Mouse (Mus musculus): ENCODE data around the gene Gm17949. TPM values are rescaled to one million over a fixed set of nuclear protein-coding genes. Genes with fewer than 3 reads are reported as not detected.
A peak's percentile ranks its signal among the peaks of the same experiment; 100 is the strongest.

Gm17949 gene
- 0.33 TPM in 1 of 2 replicates, not detected in the other for polyA plus RNA-seq (2014; fragmentation: Nextera tagmentation; extraction: Ambion mirVana)

- ATAC-seq (ENCODE audit: low FRiP score) = peak; percentile 93
- Histone ChIP-seq H3K27ac (ENCODE audit: low read depth, low read length) (peak within 1 kb of the TSS; percentile 86), H3K4me1 (replicated peaks; ENCODE audit: control insufficient read depth, insufficient read depth, low read length) (no peaks in the 10 kb centered on the region), H3K9me3 (ENCODE audit: control insufficient read depth, low read length) (no peaks in the 10 kb centered on the region), H3K9ac (ENCODE audit: low read depth, low read length) (peak within 1 kb of the TSS; percentile 77), H3K36me3 (ENCODE audit: control insufficient read depth, insufficient read depth, low read length) (no peaks in the 10 kb centered on the region), H3K4me3 (ENCODE audit: low read depth, low read length) (peak within 1 kb of the TSS; percentile 71), H3K4me2 (replicated peaks; ENCODE audit: low read depth, low read length) (peak within 1 kb of the TSS; percentile 89), H3K27me3 (ENCODE audit: control insufficient read depth, insufficient read depth, low read length) (no peaks in the 10 kb centered on the region)
- under 1% methylated on average over 51 of the region's 51 CpGs for WGBS
- peak; percentile 100 for DNase-seq (ENCODE audit: low spot score)
Observed at GRCm38 (mm10) chr17:57011236-57012141, at the start of gene Gm17949, which contains the start of gene Gtf2f1. Gene Gm17949 (plus strand): TSS chr17:57011469. Gene Gtf2f1 (minus strand): TSS chr17:57011288.

DNA sequence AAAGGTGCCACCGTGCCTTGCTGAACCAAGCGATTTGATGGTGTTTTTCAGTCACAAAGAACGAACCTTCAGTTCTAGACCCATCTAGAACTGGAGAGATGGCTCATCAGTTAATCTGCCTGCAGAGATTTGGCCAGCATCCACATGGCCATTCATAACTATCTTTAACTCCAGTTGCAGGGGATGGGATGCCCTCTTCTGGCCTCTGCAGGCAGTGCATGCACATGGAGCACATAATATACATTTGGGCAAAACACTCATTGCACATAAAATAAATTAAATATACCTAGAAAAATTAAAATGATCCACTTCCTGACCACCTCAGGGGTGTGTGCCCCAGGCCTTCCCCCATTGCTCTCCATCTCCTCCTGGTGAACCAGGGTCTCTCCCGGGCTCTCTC lies 49.4 kb upstream of the Gm17949 start:
- H3K27ac ChIP-seq (ENCODE audit: low read depth, low read length) = no peak overlapping the region
- H3K9ac ChIP-seq (ENCODE audit: low read depth, low read length) = no peak overlapping the region
- no peaks in the 10 kb centered on the region for H3K9me3 ChIP-seq (ENCODE audit: control insufficient read depth, low read length)
- WGBS = 90% methylated on average over 4 of the region's 4 CpGs
- H3K4me3 ChIP-seq (ENCODE audit: low read depth, low read length) = no peak overlapping the region
- DNase-seq (ENCODE audit: low spot score) = no peak
- H3K36me3 ChIP-seq (ENCODE audit: control insufficient read depth, insufficient read depth, low read length) = no peaks in the 10 kb centered on the region
- no peak for ATAC-seq (ENCODE audit: low FRiP score)
- no peak overlapping the region for H3K4me2 ChIP-seq (replicated peaks; ENCODE audit: low read depth, low read length)
- no peaks in the 10 kb centered on the region for H3K4me1 ChIP-seq (replicated peaks; ENCODE audit: control insufficient read depth, insufficient read depth, low read length)
- H3K27me3 ChIP-seq (ENCODE audit: control insufficient read depth, insufficient read depth, low read length) = no peaks in the 10 kb centered on the region

- no peaks in the 10 kb centered on the region for H3K27me3 ChIP-seq (ENCODE audit: control insufficient read depth, insufficient read depth, low read length)
- DNase-seq (ENCODE audit: low spot score) (no peak), ATAC-seq (ENCODE audit: low FRiP score) (no peak)
- H3K27ac ChIP-seq (ENCODE audit: low read depth, low read length) = no peak overlapping the region
- H3K4me1 ChIP-seq (replicated peaks; ENCODE audit: control insufficient read depth, insufficient read depth, low read length) = no peaks in the 10 kb centered on the region
- no peaks in the 10 kb centered on the region for H3K9me3 ChIP-seq (ENCODE audit: control insufficient read depth, low read length)
- H3K4me2 ChIP-seq (replicated peaks; ENCODE audit: low read depth, low read length) = no peak overlapping the region
- no peaks in the 10 kb centered on the region for H3K36me3 ChIP-seq (ENCODE audit: control insufficient read depth, insufficient read depth, low read length)
- no peak overlapping the region for H3K4me3 ChIP-seq (ENCODE audit: low read depth, low read length)
- 78% methylated on average over 5 of the region's 5 CpGs for WGBS
- no peak overlapping the region for H3K9ac ChIP-seq (ENCODE audit: low read depth, low read length)
Observed at GRCm38 (mm10) chr17:56962642-56963405, 48.4 kb upstream of the Gm17949 start.

DNA sequence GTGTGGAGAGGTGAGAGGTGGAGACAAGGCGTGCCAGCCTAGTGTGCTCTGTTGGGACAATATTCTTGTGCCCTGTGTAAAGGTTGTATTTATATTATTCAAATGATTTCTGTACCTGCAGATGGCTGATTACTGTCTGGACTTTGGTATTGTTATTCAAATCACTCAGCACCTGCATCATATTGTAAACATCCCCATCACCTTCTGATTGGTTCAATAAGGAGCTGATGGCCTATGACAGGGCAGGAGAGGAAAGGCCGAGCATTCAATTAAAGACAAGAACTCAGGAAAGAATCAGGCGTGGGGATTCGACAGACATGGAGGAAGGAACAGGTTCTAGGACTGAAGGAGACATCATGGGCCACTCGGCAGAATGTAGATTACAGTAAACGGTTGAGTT lies 47.6 kb upstream of the Gm17949 start:
- Histone ChIP-seq H3K4me1 (replicated peaks; ENCODE audit: control insufficient read depth, insufficient read depth, low read length) (no peaks in the 10 kb centered on the region), H3K9ac (ENCODE audit: low read depth, low read length) (no peak overlapping the region), H3K27ac (ENCODE audit: low read depth, low read length) (no peak overlapping the region), H3K27me3 (ENCODE audit: control insufficient read depth, insufficient read depth, low read length) (no peaks in the 10 kb centered on the region), H3K9me3 (ENCODE audit: control insufficient read depth, low read length) (no peaks in the 10 kb centered on the region), H3K36me3 (ENCODE audit: control insufficient read depth, insufficient read depth, low read length) (no peaks in the 10 kb centered on the region), H3K4me3 (ENCODE audit: low read depth, low read length) (no peak overlapping the region), H3K4me2 (replicated peaks; ENCODE audit: low read depth, low read length) (no peak overlapping the region)
- DNase-seq (ENCODE audit: low spot score) (no peak), ATAC-seq (ENCODE audit: low FRiP score) (no peak)
- 79% methylated on average over 6 of the region's 6 CpGs for WGBS

DNA sequence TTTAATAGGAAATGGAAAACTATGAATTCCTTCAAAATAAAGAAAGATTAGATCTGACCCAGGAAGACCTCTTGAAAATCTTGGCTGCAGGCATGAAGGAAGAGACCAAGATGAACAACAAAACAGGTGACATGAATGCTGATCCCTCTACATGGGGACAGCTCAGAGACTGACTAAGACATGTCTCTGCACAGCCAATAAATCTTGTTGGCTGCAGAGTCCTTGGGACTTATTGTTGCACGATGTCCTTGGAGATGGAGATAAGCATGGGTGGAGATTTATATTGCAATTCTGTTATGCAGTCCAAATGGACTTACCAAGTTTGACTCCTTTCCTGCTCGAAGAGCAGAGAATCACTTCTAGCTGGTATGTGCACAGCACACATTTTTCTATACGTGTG lies 41.9 kb upstream of the Gm17949 start:
- Histone ChIP-seq H3K4me1 (replicated peaks; ENCODE audit: control insufficient read depth, insufficient read depth, low read length) (no peaks in the 10 kb centered on the region), H3K27me3 (ENCODE audit: control insufficient read depth, insufficient read depth, low read length) (peaks cover 2% of the 10 kb centered on the region; the same call in 1 of the 2 replicates), H3K9me3 (ENCODE audit: control insufficient read depth, low read length) (no peaks in the 10 kb centered on the region), H3K4me2 (replicated peaks; ENCODE audit: low read depth, low read length) (no peak overlapping the region), H3K4me3 (ENCODE audit: low read depth, low read length) (no peak overlapping the region), H3K36me3 (ENCODE audit: control insufficient read depth, insufficient read depth, low read length) (no peaks in the 10 kb centered on the region), H3K9ac (ENCODE audit: low read depth, low read length) (no peak overlapping the region), H3K27ac (ENCODE audit: low read depth, low read length) (no peak overlapping the region)
- no peak for ATAC-seq (ENCODE audit: low FRiP score)
- 74% methylated on average over 3 of the region's 3 CpGs for WGBS
- no peak for DNase-seq (ENCODE audit: low spot score)

DNA sequence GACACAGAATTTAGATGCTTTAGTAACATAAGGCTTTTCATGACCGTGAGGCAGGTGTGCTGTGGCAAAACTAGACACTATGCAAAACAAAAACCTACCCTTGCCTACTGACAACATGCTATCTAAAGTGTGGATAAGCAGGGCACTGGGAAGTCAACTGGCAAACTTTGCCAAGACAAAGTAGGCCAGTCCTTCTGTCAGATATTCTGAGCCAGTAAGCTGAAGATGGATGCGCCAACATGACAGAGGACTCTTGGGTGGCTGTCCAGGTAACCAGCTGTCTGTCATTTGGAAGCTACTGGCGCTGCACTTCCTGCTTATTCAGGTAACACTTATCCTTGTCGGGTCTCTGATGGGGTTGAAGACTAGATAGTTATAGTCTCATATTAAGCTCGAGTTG lies 41.2 kb upstream of the Gm17949 start:
- 68% methylated on average over 5 of the region's 5 CpGs for WGBS

GRCm38 (mm10) chr17:56973956-56974707 lies 37.1 kb upstream of the Gm17949 start:
- H3K4me1 ChIP-seq (replicated peaks; ENCODE audit: control insufficient read depth, insufficient read depth, low read length) = no peaks in the 10 kb centered on the region

More for the DNA sequence above, 41.2 kb upstream of the Gm17949 start:
- DNase-seq (ENCODE audit: low spot score) = no peak
- Histone ChIP-seq H3K4me2 (replicated peaks; ENCODE audit: low read depth, low read length) (no peak overlapping the region), H3K9me3 (ENCODE audit: control insufficient read depth, low read length) (no peaks in the 10 kb centered on the region), H3K4me1 (replicated peaks; ENCODE audit: control insufficient read depth, insufficient read depth, low read length) (no peaks in the 10 kb centered on the region), H3K27ac (ENCODE audit: low read depth, low read length) (no peak overlapping the region), H3K36me3 (ENCODE audit: control insufficient read depth, insufficient read depth, low read length) (no peaks in the 10 kb centered on the region), H3K27me3 (ENCODE audit: control insufficient read depth, insufficient read depth, low read length) (peaks cover 2% of the 10 kb centered on the region; the same call in 1 of the 2 replicates), H3K4me3 (ENCODE audit: low read depth, low read length) (no peak overlapping the region), H3K9ac (ENCODE audit: low read depth, low read length) (no peak overlapping the region)
- no peak for ATAC-seq (ENCODE audit: low FRiP score)

DNA sequence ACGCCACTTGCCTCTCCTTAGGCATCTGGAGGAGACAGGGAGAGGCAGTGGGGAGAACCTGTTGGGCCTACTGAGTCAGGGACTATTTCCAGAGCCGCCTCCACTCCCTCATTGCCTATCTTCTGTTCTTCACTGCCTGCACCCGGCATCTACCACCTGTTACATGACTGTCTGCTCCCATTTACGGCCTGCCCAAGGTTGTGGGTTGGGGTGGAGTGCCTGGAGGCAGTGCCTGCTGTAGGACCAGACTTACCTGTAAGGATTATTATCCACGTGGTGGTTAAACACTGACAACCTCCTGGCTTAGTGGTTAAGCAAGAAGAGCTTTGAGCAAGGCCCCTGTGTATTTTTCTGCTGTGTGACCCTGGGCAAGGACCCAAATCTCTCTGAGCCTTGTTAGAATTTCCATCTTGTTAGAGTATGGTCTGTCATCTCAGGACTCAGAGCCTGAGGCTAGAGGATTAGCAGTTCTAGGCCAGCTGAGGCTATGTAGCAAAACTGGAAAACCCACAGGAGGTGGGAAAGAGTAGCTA lies 36.5 kb upstream of the Gm17949 start:
- DNase-seq (ENCODE audit: low spot score) (no peak), ATAC-seq (ENCODE audit: low FRiP score) (no peak)
- H3K27me3 ChIP-seq (ENCODE audit: control insufficient read depth, insufficient read depth, low read length) = peaks cover 2% of the 10 kb centered on the region; the same call in 1 of the 2 replicates
- H3K9me3 ChIP-seq (ENCODE audit: control insufficient read depth, low read length) = no peaks in the 10 kb centered on the region
- no peak overlapping the region for H3K27ac ChIP-seq (ENCODE audit: low read depth, low read length)
- no peaks in the 10 kb centered on the region for H3K36me3 ChIP-seq (ENCODE audit: control insufficient read depth, insufficient read depth, low read length)
- H3K9ac ChIP-seq (ENCODE audit: low read depth, low read length) = no peak overlapping the region
- 68% methylated on average over 5 of the region's 5 CpGs for WGBS
- no peak overlapping the region for H3K4me3 ChIP-seq (ENCODE audit: low read depth, low read length)
- no peaks in the 10 kb centered on the region for H3K4me1 ChIP-seq (replicated peaks; ENCODE audit: control insufficient read depth, insufficient read depth, low read length)
- H3K4me2 ChIP-seq (replicated peaks; ENCODE audit: low read depth, low read length) = no peak overlapping the region

More at GRCm38 (mm10) chr17:56973956-56974707, 37.1 kb upstream of the Gm17949 start:
- DNase-seq (ENCODE audit: low spot score) (no peak), ATAC-seq (ENCODE audit: low FRiP score) (no peak)
- Histone ChIP-seq H3K36me3 (ENCODE audit: control insufficient read depth, insufficient read depth, low read length) (no peaks in the 10 kb centered on the region), H3K9me3 (ENCODE audit: control insufficient read depth, low read length) (no peaks in the 10 kb centered on the region), H3K4me3 (ENCODE audit: low read depth, low read length) (no peak overlapping the region), H3K27me3 (ENCODE audit: control insufficient read depth, insufficient read depth, low read length) (peaks cover 2% of the 10 kb centered on the region; the same call in 1 of the 2 replicates), H3K27ac (ENCODE audit: low read depth, low read length) (no peak overlapping the region), H3K4me2 (replicated peaks; ENCODE audit: low read depth, low read length) (no peak overlapping the region), H3K9ac (ENCODE audit: low read depth, low read length) (no peak overlapping the region)
- WGBS = 63% methylated on average over 11 of the region's 14 CpGs

Measured in hindbrain, embryonic 11.5 days (tissue).